Mouse (Mus musculus): ENCODE data around the gene Fnd3c2.

- TF ChIP-seq GATA1 (IDR thresholded peaks at IDR 0.05; ENCODE audit: low read length), result no peak
- TF ChIP-seq TAL1 (IDR thresholded peaks at IDR 0.05; ENCODE audit: low read length), result no peak
These were observed 69.5 kb downstream of the Fnd3c2 start for GRCm38 (mm10) chrX:106185706-106186105.

Measured in erythroblast, embryonic 14.5 days (primary cell).